Mouse (Mus musculus): Measurements from ENCODE around the gene Cdc16.

- TF ChIP-seq POLR2A (IDR thresholded peaks at IDR 0.05; ENCODE audit: control insufficient read depth, extremely low read depth, insufficient read depth, low read length, poor library complexity) (no peak), CTCF (IDR thresholded peaks at IDR 0.05; ENCODE audit: borderline replicate concordance, control insufficient read depth, extremely low read depth, insufficient read depth, low read length, poor library complexity) (no peak)
Measured at GRCm38 (mm10) chr8:13793746-13794101, 36.2 kb downstream of the Cdc16 start.
